Mouse (Mus musculus): ENCODE results near the gene Plekhh1. TPM values are rescaled to one million over a fixed set of nuclear protein-coding genes. Genes with fewer than 3 reads are reported as not detected.
A peak's percentile ranks its signal among the peaks of the same experiment; 100 is the strongest.

Plekhh1 gene
- total RNA-seq, 2 experiments from 2014 or later: 0.83 TPM; not detected in 1

GRCm38 (mm10) chr12:79068306-79068705 is 39.3 kb downstream of the Plekhh1 start:
- no peak; the same call in 1 of the 2 replicates for ATAC-seq (replicated peaks; ENCODE audit: low FRiP score, poor library complexity, severe bottlenecking)

GRCm38 (mm10) chr12:79069187-79069608 is 40.2 kb downstream of the Plekhh1 start:
- ATAC-seq (replicated peaks; ENCODE audit: low FRiP score, poor library complexity, severe bottlenecking): no peak

GRCm38 (mm10) chr12:79069916-79070315 is 41.0 kb downstream of the Plekhh1 start:
- no peak for ATAC-seq (replicated peaks; ENCODE audit: low FRiP score, poor library complexity, severe bottlenecking)

- ATAC-seq (replicated peaks; ENCODE audit: low FRiP score, poor library complexity, severe bottlenecking): no peak
Observed at GRCm38 (mm10) chr12:79070736-79071333, 41.9 kb downstream of the Plekhh1 start.

GRCm38 (mm10) chr12:79072576-79072975 is 43.6 kb downstream of the Plekhh1 start:
- ATAC-seq (replicated peaks; ENCODE audit: low FRiP score, poor library complexity, severe bottlenecking): no peak

- no peak for ATAC-seq (replicated peaks; ENCODE audit: low FRiP score, poor library complexity, severe bottlenecking)
Observed at GRCm38 (mm10) chr12:79073362-79073761, 44.4 kb downstream of the Plekhh1 start.

GRCm38 (mm10) chr12:79089182-79089812 is 60.3 kb downstream of the Plekhh1 start, which contains the start of gene Pigh:
Pigh (minus strand) TSS chr12:79089651.
- peak; percentile 84 for ATAC-seq (replicated peaks; ENCODE audit: low FRiP score, poor library complexity, severe bottlenecking)

GRCm38 (mm10) chr12:79092569-79092968 is 63.6 kb downstream of the Plekhh1 start:
- no peak; the same call in 1 of the 2 replicates for ATAC-seq (replicated peaks; ENCODE audit: low FRiP score, poor library complexity, severe bottlenecking)

- ATAC-seq (replicated peaks; ENCODE audit: low FRiP score, poor library complexity, severe bottlenecking): no peak
Observed at GRCm38 (mm10) chr12:79097106-79097752, 68.3 kb downstream of the Plekhh1 start.

GRCm38 (mm10) chr12:79103773-79104172 is 74.8 kb downstream of the Plekhh1 start:
- no peak for ATAC-seq (replicated peaks; ENCODE audit: low FRiP score, poor library complexity, severe bottlenecking)

- ATAC-seq (replicated peaks; ENCODE audit: low FRiP score, poor library complexity, severe bottlenecking): no peak
Observed at GRCm38 (mm10) chr12:79104544-79104943, 75.6 kb downstream of the Plekhh1 start.

- no peak for ATAC-seq (replicated peaks; ENCODE audit: low FRiP score, poor library complexity, severe bottlenecking)
Observed at GRCm38 (mm10) chr12:79105312-79105711, 76.3 kb downstream of the Plekhh1 start.

- ATAC-seq (replicated peaks; ENCODE audit: low FRiP score, poor library complexity, severe bottlenecking): no peak
Observed at GRCm38 (mm10) chr12:79118991-79119390, 90.0 kb downstream of the Plekhh1 start.

- no peak for ATAC-seq (replicated peaks; ENCODE audit: low FRiP score, poor library complexity, severe bottlenecking)
Observed at GRCm38 (mm10) chr12:79122820-79123219, 93.9 kb downstream of the Plekhh1 start.

GRCm38 (mm10) chr12:79130299-79131177 is 101.6 kb downstream of the Plekhh1 start, which contains the start of gene Arg2:
Arg2 (plus strand) TSS chr12:79130777.
- peak; percentile 54; the same call in 1 of the 2 replicates for ATAC-seq (replicated peaks; ENCODE audit: low FRiP score, poor library complexity, severe bottlenecking)

Other genes starting within 250 kb of the Plekhh1 start
- gene Atp6v1d, start 167.5 kb upstream of the Plekhh1 start, total RNA-seq (2015; ENCODE audit: low replicate concordance): 70.6 and 96.0 TPM in 2 replicates
- 63.5 and 94.6 TPM in 2 replicates for gene Atp6v1d, start 167.5 kb upstream of the Plekhh1 start, total RNA-seq (2017; ENCODE audit: low replicate concordance)
- gene Eif2s1, start 167.3 kb upstream of the Plekhh1 start, total RNA-seq (2015; ENCODE audit: low replicate concordance): 28.5 and 66.7 TPM in 2 replicates
- 34.2 and 35.0 TPM in 2 replicates for gene Eif2s1, start 167.3 kb upstream of the Plekhh1 start, total RNA-seq (2017; ENCODE audit: low replicate concordance)
- 46.5 and 60.9 TPM in 2 replicates for gene Plek2, start 122.2 kb upstream of the Plekhh1 start, total RNA-seq (2015; ENCODE audit: low replicate concordance)
- gene Plek2, start 122.2 kb upstream of the Plekhh1 start, total RNA-seq (2017; ENCODE audit: low replicate concordance): 28.4 and 37.2 TPM in 2 replicates
- gene Tmem229b, start 21.5 kb upstream of the Plekhh1 start, total RNA-seq (2015; ENCODE audit: low replicate concordance): 10.1 and 13.0 TPM in 2 replicates
- 3.9 and 4.5 TPM in 2 replicates for gene Tmem229b, start 21.5 kb upstream of the Plekhh1 start, total RNA-seq (2017; ENCODE audit: low replicate concordance)
- 2.1 and 4.0 TPM in 2 replicates for gene Pigh, start 60.5 kb downstream of the Plekhh1 start, total RNA-seq (2015; ENCODE audit: low replicate concordance)
- 1.7 and 4.6 TPM in 2 replicates for gene Pigh, start 60.5 kb downstream of the Plekhh1 start, total RNA-seq (2017; ENCODE audit: low replicate concordance)
- 1.7 TPM in 1 of 2 replicates, not detected in the other for gene Arg2, start 101.6 kb downstream of the Plekhh1 start, total RNA-seq (2015; ENCODE audit: low replicate concordance)
- not detected in 2 replicates for gene Arg2, start 101.6 kb downstream of the Plekhh1 start, total RNA-seq (2017; ENCODE audit: low replicate concordance)
- gene Vti1b, start 143.5 kb downstream of the Plekhh1 start, total RNA-seq (2015; ENCODE audit: low replicate concordance): 7.1 and 13.7 TPM in 2 replicates
- gene Vti1b, start 143.5 kb downstream of the Plekhh1 start, total RNA-seq (2017; ENCODE audit: low replicate concordance): 26.6 and 61.4 TPM in 2 replicates
- 15.5 TPM in 2 replicates for gene Rdh11, start 163.1 kb downstream of the Plekhh1 start, total RNA-seq (2015; ENCODE audit: low replicate concordance)
- gene Rdh11, start 163.1 kb downstream of the Plekhh1 start, total RNA-seq (2017; ENCODE audit: low replicate concordance): 20.9 and 21.6 TPM in 2 replicates
- 0.84 and 4.7 TPM in 2 replicates for gene Rdh12, start 179.8 kb downstream of the Plekhh1 start, total RNA-seq (2015; ENCODE audit: low replicate concordance)
- gene Rdh12, start 179.8 kb downstream of the Plekhh1 start, total RNA-seq (2017; ENCODE audit: low replicate concordance): 2.3 and 5.7 TPM in 2 replicates